Mouse (Mus musculus) forebrain, embryonic 10.5 days (tissue): ENCODE results near the gene Meis2. TPM values are rescaled to one million over a fixed set of nuclear protein-coding genes. Genes with fewer than 3 reads are reported as not detected.

Source experiments
- DNase-seq: peaks from one replicate; pipeline ENCODE4 v3.0.0-alpha.2; 2017; ENCODE audit warnings: low spot score; ENCODE audit errors: extremely low spot score
- H3K27ac ChIP-seq: fragments of 300-500 bp; sonication (generic); 2 replicates; pipeline ENCODE4 v1.5.1; 2016; ENCODE audit warnings: mild to moderate bottlenecking
- H3K27me3 ChIP-seq: fragments of 300-500 bp; sonication (generic); 2 replicates; pipeline ENCODE4 v1.6.1; 2016; ENCODE audit warnings: mild to moderate bottlenecking; ENCODE audit not compliant: poor library complexity, severe bottlenecking
- H3K36me3 ChIP-seq: fragments of 300-500 bp; sonication (generic); replicated peaks from 2 replicates; pipeline ENCODE4 v1.6.1; 2016; ENCODE audit warnings: mild to moderate bottlenecking, moderate library complexity
- H3K4me1 ChIP-seq: fragments of 300-500 bp; sonication (generic); 2 replicates; pipeline ENCODE4 v1.6.1; 2016
- H3K4me3 ChIP-seq: fragments of 300-500 bp; sonication (generic); 2 replicates; pipeline ENCODE4 v1.5.1; 2016; ENCODE audit warnings: mild to moderate bottlenecking, moderate library complexity
- H3K9me3 ChIP-seq: fragments of 300-500 bp; sonication (generic); 2 replicates; pipeline ENCODE4 v1.6.1; 2016; ENCODE audit warnings: mild to moderate bottlenecking, moderate library complexity
- WGBS: fragments of 180-500 bp; shearing (Covaris S2); methylation state at CpG from one replicate; pipeline ENCODE4 v1.1.7; 2016; 5-methylcytosine and 5-hydroxymethylcytosine counted together
- polyA plus RNA-seq: library from polyadenylated mRNA; unstranded; fragments of >200 nt; fragmentation: Nextera tagmentation; extraction: Ambion mirVana; gene quantifications from 2 replicates; pipeline ENCODE4 v1.2.1, GENCODE M21; 2016

Gene Meis2
- polyA plus RNA-seq, 1 experiment from 2014 or later, result 32.5 TPM

DNA sequence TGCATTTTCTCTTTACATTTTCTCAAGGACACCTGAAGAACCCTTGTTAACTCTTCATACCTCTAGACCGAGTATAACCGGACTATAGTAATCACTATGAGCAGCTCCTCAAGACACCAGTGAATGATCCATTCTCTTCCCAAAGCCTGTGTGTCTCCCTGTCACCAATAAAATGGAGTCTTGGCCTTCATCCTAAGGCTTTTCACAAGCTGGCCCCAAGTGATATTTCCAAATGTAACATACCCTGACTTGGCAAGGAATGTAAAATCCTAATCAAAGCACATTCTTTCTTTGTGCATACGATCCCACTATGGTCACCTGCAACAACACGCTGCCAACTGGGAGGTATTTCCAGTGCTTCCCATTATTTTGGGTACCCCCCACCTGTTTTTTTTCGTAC is 125.8 kb downstream of the Meis2 start:
- Histone ChIP-seq H3K4me3 (no peak overlapping the region), H3K4me1 (no peaks in the 10 kb centered on the region), H3K27ac (no peak overlapping the region), H3K9me3 (no peaks in the 10 kb centered on the region), H3K27me3 (no peaks in the 10 kb centered on the region), H3K36me3 (0 out of 2 replicates have a peak, but pooled peaks cover 8% of the 10 kb centered on the region)
- no peak for DNase-seq
- WGBS, result 93% methylated on average over 5 of the region's 5 CpGs

DNA sequence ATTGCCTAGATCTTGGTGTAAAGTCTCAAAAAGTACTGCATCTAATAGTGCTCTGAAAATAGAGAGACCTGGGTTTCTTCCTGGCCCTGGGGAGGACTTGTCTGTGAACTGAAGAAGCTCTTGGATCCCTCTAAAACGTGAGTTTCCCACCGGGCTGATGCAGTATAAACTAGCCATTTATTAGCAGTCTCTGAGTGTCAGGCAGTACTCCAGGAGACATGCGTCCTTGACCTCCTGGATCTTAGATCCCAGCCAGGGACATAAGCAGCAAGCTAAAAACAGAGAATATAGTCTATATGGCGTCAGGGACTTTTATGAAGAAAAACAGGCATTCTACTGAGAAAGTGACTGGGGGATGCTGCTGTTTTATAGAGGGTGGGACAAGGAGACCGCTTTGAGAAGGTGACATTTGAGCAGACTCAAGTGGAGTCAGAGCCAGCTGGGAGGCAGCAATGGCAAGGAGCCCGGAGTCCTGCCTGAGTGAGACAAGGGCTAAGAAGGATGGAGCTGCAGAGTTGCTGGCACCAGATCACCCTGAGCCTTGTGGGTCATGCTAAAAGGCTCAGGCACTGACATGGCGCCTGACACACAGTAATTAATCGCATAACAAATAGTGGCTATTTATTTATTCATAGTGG is 126.6 kb downstream of the Meis2 start:
- 0 out of 2 replicates have a peak, but pooled peaks cover 8% of the 10 kb centered on the region for H3K36me3 ChIP-seq
- H3K27me3 ChIP-seq, result no peaks in the 10 kb centered on the region
- DNase-seq, result no peak
- 93% methylated on average over 8 of the region's 8 CpGs for WGBS
- H3K9me3 ChIP-seq, result no peaks in the 10 kb centered on the region
- H3K4me1 ChIP-seq, result no peaks in the 10 kb centered on the region
- H3K4me3 ChIP-seq, result no peak overlapping the region
- no peak overlapping the region for H3K27ac ChIP-seq

DNA sequence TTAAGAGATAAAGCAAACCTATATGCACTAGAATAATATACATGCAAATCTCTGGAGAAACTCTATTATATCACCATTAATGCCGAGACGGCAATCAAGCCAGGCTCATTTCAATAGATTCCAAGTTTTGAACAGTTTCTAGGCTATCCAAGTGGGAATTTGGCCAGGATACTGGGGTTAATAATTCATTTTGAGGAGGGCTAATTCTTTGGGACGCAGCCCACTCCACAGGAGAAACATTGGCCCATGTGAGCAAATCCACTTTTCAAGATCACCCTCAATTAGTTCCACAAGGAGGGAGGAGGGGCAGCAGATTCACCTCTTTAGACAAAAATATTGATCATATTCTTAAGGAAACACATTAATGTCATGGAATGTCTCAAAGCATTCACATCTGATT is 127.3 kb downstream of the Meis2 start:
- DNase-seq, result no peak
- H3K4me1 ChIP-seq, result no peaks in the 10 kb centered on the region
- no peak overlapping the region for H3K27ac ChIP-seq
- no peak overlapping the region for H3K4me3 ChIP-seq
- no peaks in the 10 kb centered on the region for H3K27me3 ChIP-seq
- H3K36me3 ChIP-seq, result 0 out of 2 replicates have a peak, but pooled peaks cover 8% of the 10 kb centered on the region
- WGBS, result 93% methylated on average over 3 of the region's 3 CpGs
- H3K9me3 ChIP-seq, result no peaks in the 10 kb centered on the region

DNA sequence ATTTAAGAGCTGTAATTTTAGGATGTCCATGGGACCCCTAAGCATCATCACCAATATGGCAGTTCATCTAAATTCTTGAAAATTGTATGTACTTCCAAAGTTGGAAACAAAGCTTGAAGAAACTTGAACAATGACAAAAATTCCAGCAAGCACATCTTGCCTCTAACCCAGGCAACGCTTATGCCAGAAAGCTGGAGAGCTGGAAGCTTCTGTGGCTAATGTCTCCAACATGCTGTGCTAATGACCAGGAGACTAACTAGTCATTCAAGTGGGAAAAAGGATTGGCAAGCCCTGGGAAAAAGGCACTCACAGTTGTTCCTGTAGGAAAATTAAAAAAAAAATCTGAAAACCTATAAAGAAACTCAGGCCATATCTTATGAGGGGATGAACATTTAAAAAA is 127.7 kb downstream of the Meis2 start:
- 89% methylated on average over 1 of the region's 1 CpGs for WGBS
- H3K4me3 ChIP-seq, result no peak overlapping the region
- no peaks in the 10 kb centered on the region for H3K9me3 ChIP-seq
- H3K27ac ChIP-seq, result no peak overlapping the region
- DNase-seq, result no peak
- H3K4me1 ChIP-seq, result no peaks in the 10 kb centered on the region
- H3K27me3 ChIP-seq, result no peaks in the 10 kb centered on the region
- 0 out of 2 replicates have a peak, but pooled peaks cover 8% of the 10 kb centered on the region for H3K36me3 ChIP-seq

DNA sequence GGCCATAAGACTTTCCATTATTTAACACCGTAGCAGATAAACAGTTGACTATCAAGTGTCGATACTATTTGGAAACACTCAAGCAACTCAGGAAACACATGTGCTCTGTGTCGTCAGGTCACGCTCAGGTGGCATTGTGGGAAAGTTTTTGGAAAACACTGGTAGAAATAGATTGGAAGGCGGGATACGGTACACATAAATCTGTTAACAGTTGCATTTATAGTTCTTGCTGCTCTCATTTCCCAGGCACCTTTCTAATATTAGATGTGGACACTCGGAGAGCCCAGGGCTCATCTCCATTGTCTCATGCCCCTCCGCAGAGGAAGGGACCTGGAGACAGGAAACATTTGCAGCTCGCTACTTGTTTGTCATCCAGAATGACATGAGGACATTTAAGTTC is 128.9 kb downstream of the Meis2 start:
- 91% methylated on average over 9 of the region's 9 CpGs for WGBS
- Histone ChIP-seq H3K36me3 (0 out of 2 replicates have a peak, but pooled peaks cover 8% of the 10 kb centered on the region), H3K27ac (no peak overlapping the region), H3K4me1 (no peaks in the 10 kb centered on the region), H3K27me3 (no peaks in the 10 kb centered on the region), H3K9me3 (no peaks in the 10 kb centered on the region), H3K4me3 (no peak overlapping the region)
- no peak for DNase-seq

DNA sequence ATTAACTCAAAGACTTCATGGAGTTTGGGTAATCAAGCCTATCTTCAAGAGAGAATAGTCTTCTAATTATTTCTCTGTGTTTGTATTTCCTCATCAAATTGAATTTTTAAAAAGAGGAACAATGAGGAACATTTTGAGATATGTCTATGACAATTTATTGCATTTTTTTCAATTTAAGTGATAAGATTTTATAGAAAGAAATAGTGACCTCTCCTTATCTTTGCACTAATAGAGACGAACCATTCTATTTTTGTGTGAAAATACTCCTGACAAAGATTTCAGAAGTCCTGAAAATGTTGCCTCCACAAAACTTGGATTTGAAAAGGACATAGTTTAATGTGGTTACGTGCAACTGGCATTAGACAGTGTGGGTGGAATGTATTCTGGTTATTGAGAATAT is 131.3 kb downstream of the Meis2 start:
- H3K4me3 ChIP-seq, result no peak overlapping the region
- WGBS, result 93% methylated on average over 2 of the region's 2 CpGs
- H3K27ac ChIP-seq, result no peak overlapping the region
- H3K4me1 ChIP-seq, result no peaks in the 10 kb centered on the region
- DNase-seq, result no peak
- H3K9me3 ChIP-seq, result no peaks in the 10 kb centered on the region
- no peaks in the 10 kb centered on the region for H3K36me3 ChIP-seq
- no peaks in the 10 kb centered on the region for H3K27me3 ChIP-seq

DNA sequence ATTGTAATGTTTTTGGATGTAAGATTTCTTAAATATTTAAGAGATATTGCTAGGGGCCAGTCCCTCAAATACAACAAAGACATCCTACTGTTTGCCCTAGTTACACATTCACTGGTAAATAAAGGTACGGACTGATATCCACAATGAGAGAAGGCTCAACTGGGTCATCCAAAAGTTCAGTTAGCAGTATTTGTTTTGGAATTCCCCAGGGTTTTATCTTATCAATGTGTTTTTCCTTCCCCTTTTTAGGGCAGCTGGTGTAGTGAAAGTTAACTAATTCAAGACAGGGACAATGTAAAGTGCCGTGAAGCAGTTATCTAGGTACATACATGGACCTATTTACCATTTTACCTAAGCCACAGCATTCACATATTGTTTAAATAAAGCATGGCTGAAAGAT is 132.4 kb downstream of the Meis2 start:
- no peak overlapping the region for H3K27ac ChIP-seq
- no peak for DNase-seq
- no peaks in the 10 kb centered on the region for H3K27me3 ChIP-seq
- WGBS, result 81% methylated on average over 2 of the region's 2 CpGs
- H3K4me1 ChIP-seq, result no peaks in the 10 kb centered on the region
- H3K9me3 ChIP-seq, result no peaks in the 10 kb centered on the region
- no peak overlapping the region for H3K4me3 ChIP-seq
- H3K36me3 ChIP-seq, result no peaks in the 10 kb centered on the region

DNA sequence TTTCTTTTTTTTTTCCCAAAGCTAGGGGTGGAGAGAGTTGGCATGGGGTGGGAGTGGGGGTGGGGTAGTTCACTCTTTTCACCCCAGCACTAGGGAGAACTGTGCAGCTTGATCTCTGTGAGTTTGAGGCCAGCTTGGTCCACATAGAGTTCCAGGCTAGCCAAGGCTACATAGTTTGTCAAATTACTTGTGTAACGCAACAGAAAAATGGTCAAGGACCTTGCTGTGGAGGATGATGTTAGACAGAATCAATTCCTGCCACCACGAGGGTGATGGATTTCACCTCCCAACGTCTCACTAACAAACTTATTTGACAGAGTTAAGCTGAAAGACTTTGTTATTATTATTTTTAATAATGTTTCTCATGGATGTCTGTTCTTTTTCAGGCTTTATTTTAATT is 139.9 kb downstream of the Meis2 start:
- no peak for DNase-seq
- WGBS, result 93% methylated on average over 3 of the region's 3 CpGs
- Histone ChIP-seq H3K27ac (no peak overlapping the region), H3K27me3 (no peaks in the 10 kb centered on the region), H3K4me3 (no peak overlapping the region), H3K4me1 (peaks cover 39% of the 10 kb centered on the region), H3K9me3 (no peaks in the 10 kb centered on the region), H3K36me3 (no peaks in the 10 kb centered on the region)

DNA sequence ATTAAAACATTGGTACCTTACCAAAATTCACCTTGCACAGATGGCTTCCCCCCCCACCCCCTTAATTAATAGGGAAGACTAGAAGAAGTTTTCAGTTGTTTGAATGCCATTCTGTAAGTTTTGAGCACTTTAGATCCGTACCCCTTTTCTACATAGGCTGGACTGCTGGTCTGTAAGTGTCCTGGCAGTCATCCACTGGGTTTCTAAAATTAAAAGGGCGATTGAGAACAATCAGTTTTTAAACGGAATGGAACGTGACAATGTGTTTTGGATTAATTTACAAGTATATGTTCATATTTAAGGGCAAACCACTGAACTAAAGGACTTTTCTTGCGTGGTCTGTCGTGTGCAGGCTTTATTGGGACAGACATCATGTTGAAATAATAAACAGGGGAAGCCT is 141.2 kb downstream of the Meis2 start:
- 91% methylated on average over 6 of the region's 6 CpGs for WGBS
- Histone ChIP-seq H3K27me3 (no peaks in the 10 kb centered on the region), H3K27ac (no peak overlapping the region), H3K4me3 (no peak overlapping the region), H3K9me3 (no peaks in the 10 kb centered on the region), H3K4me1 (peaks cover 46% of the 10 kb centered on the region), H3K36me3 (no peaks in the 10 kb centered on the region)
- DNase-seq, result no peak

DNA sequence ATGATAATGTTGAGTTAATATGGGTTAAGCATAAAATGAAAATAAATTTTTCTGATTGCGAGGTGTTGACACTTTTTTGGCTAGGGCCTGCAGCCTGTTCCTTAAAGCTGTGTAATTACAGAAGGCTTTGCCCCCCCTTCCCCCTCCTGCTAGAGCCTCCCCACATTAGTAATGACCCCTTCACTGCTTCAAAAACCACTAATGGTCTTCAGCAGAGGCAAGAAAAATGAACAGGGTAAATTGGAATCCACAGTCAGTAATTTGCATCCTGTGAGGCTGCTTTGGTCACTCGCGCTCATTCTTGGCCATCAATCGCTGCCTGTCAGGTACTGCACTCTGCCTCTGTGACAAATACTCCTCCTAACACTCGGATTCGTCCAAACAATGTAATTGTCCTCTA is 142.4 kb downstream of the Meis2 start:
- Histone ChIP-seq H3K4me1 (peaks cover 46% of the 10 kb centered on the region), H3K4me3 (no peak overlapping the region), H3K9me3 (no peaks in the 10 kb centered on the region), H3K27me3 (no peaks in the 10 kb centered on the region), H3K27ac (no peak overlapping the region), H3K36me3 (peaks cover 11% of the 10 kb centered on the region)
- 53% methylated on average over 6 of the region's 6 CpGs for WGBS
- DNase-seq, result no peak

DNA sequence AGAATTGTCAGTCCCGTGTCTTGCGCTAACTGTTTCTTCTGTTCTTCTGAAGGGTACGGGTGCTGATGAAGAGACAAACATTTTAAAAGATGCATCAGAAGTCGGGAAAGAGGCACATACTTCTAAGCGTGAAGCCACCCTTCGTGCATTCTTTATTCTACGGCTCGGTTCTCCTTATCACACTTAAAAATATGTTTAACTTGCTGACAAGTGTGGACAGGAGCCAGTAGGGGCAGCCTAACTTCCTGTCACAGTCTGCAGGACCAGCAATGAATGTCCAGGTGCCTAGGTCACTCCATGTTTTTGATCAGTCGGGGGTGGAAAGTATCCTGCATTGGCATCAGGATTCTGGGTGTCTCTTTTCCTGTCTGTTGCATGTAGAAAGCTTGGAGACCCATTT is 144.0 kb downstream of the Meis2 start:
- WGBS, result 88% methylated on average over 9 of the region's 9 CpGs

DNA sequence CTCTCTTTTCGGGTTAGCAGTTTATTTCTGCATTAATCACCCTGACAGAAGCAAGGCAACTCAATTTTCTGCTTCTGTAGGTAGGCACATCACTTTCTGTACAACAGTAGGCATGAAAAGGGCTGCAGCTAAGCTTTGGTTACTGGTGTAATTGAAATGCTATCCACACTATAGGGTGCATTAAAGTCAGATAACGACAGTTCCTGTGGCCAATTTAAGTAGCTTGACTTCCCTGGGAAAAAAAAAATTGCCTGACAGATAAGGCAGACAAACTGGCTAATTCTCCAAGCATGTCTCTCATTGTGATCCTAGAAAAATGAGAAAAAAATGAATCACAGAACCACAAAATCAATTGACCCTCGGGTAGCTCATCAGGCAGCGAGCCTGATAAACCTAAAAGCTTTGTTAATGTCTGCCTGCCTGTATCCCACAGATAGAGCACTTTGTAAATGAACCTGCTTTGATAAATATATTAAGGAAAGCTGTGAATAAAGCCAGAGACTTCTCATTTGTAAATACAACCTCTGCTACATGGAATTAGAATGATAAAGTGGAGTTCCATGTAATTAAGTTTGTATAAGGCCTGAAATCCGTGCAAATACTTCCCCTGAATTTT is 145.2 kb downstream of the Meis2 start:
- H3K9me3 ChIP-seq, result no peaks in the 10 kb centered on the region
- H3K27ac ChIP-seq, result no peak overlapping the region
- WGBS, result 62% methylated on average over 5 of the region's 5 CpGs
- H3K36me3 ChIP-seq, result peaks cover 21% of the 10 kb centered on the region
- no peak for DNase-seq
- peaks cover 59% of the 10 kb centered on the region for H3K4me1 ChIP-seq
- no peak overlapping the region for H3K4me3 ChIP-seq
- H3K27me3 ChIP-seq, result no peaks in the 10 kb centered on the region

More for the DNA sequence above, 144.0 kb downstream of the Meis2 start:
- no peak overlapping the region for H3K27ac ChIP-seq
- no peak for DNase-seq
- no peak overlapping the region for H3K4me3 ChIP-seq
- H3K27me3 ChIP-seq, result no peaks in the 10 kb centered on the region
- peaks cover 21% of the 10 kb centered on the region for H3K36me3 ChIP-seq
- peaks cover 47% of the 10 kb centered on the region for H3K4me1 ChIP-seq
- no peaks in the 10 kb centered on the region for H3K9me3 ChIP-seq

DNA sequence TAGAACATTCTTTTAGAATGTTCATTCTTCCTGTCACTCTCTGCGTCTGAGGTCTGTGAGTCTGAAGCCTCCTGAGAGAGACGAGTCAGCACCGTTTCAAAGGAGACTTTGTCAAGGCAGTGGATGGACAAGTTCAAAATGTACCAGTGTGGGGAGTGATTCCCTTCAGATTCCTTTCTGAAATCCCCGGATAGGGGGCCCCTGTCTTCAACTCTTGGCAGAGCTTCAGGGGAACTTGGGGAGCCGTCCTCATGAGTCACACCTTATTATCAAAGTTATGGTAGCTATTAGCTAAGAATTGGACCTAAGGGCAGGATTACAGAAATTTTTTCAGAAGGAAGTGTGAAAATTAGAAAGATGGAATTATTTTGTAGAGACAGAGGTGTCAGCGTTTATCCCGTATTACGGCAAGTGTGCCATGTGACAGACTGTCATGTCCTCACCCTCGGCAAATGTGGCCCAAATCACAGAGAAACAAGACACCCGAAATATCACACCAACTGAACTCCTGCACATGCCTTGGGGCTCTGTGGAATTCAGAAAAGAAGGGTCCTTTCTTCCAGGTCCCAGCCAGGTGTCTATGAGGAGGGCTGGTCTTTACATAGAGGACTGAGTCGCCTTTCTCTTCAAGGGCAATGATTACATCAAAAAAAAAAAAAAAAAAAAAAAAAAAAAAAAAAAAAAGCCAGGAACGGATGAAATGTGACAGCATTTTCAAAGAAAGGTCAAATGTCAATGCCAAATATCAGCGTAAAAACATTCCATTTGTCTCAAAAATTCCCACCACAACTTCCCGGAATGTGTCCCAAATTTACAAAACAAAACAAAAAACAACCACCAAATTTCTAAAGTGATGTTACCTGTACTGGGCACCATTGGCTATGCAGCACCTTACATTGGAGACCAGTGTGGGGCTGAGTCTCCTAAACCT is 146.2 kb downstream of the Meis2 start:
- 76% methylated on average over 14 of the region's 14 CpGs for WGBS
- Histone ChIP-seq H3K4me1 (peaks cover 61% of the 10 kb centered on the region), H3K4me3 (no peak overlapping the region), H3K27ac (no peak overlapping the region), H3K36me3 (peaks cover 21% of the 10 kb centered on the region), H3K27me3 (no peaks in the 10 kb centered on the region), H3K9me3 (no peaks in the 10 kb centered on the region)
- DNase-seq, result no peak
